Mouse (Mus musculus): Measurements from ENCODE around the gene Tet1. TPM values are rescaled to one million over a fixed set of nuclear protein-coding genes. Genes with fewer than 3 reads are reported as not detected.

Gene Tet1
- 0.08 TPM for polyA plus RNA-seq (2014; fragmentation: Illumina TruSeq; extraction: RNeasy Lipid Tissue Mini Kit (QIAGEN cat#74804); ENCODE audit: low read depth, low replicate concordance)

DNA sequence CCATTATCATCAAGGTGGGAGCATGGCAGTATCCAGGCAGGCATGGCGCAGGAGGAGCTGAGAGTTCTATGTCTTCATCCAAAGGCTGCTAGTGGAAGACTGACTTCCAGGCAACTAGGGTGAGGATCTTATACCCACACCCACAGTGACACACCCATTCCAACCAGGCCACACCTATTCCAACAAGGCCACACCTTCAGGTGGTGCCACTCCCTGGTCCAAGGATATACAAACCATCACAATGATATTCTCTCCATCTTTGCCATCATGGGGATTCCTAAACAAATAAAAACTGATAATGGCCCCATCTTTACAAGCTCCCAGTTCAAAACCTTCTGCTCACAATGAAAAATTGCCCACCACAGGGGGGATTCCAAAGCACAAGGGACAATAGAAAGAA lies at the start of gene Tet1:
Gene Tet1 (minus strand): TSS at position 101 of the 400 bp plus-strand sequence.

DNA sequence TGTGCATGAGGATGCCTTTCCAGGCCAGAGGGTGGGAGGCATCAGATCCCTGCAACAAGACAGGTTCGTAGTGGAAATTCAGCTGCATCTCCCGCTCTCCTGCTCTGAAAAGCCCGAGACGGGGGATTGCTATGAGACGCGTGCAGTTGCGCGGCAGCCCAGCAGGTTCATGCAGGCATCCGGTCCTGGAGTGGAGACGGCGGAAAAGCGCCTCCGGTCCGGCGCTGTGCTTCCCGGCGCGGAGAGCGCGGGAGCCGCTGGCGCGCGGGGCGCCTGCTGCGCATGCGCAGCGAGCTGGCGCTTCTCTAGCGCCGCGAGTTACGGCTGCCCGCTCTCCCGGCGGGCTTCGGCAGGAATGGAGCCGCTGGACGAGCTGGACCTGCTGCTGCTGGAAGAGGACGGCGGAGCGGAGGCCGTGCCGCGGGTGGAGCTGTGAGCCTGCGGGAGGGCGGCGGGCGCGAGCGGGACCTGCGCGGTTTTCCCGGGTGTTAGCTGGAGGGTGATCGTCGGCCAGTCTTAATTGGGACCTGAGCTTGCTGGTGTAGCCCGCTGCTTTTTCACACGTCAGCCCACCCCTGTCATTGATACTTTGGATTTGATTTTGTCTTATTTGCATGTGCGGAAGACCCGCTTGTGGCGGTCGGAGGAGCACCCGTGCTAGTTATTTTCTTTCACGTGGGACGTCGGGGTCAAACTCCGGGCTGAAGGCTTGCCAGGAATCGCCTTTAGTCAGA lies 38.1 kb upstream of the Tet1 start, which contains the start of gene Dna2:
Gene Dna2 (plus strand): TSS at position 289 of the 734 bp plus-strand sequence.

DNA sequence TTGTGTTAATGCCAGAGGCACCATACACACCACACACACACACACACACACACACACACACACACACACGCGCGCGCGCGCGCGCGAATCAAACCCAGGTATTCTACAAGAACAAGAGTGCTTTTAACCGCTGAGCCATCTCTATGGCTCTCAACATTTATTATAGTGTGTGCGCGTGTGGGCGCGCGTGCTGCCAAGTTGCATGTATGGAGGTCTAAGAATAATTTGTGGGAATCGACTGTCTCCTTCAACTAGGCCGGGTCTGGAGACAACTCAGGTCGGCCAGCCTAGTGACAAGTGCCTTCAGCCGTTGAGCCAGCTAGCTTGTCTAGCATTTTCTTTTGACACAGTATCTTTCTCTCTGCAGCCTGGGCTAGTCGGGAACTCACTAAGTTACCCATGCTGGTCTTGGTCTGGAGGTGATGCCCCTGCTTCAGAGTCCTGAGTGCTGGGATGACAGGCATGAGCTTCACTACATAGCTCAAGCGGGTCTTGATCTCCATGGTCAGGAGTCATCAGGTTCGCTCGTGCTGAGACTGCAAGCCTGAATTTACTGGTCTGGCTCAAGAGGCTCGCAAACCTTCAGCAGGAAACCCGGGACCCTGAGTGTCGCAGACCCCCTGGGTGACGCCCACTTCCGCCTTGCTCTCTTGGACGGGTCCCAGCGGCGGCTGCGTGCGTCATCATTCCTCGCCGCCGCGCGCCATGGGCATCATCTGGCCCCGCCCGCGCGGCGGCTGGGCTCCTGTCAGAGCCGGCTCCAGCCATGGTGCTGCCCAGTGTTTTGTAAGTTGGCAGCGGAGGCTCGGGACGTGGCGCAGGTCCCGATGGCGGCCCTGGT lies 11.3 kb upstream of the Tet1 start, which contains the start of gene Slc25a16:
Gene Slc25a16 (plus strand): TSS at position 709 of the 841 bp plus-strand sequence.

DNA sequence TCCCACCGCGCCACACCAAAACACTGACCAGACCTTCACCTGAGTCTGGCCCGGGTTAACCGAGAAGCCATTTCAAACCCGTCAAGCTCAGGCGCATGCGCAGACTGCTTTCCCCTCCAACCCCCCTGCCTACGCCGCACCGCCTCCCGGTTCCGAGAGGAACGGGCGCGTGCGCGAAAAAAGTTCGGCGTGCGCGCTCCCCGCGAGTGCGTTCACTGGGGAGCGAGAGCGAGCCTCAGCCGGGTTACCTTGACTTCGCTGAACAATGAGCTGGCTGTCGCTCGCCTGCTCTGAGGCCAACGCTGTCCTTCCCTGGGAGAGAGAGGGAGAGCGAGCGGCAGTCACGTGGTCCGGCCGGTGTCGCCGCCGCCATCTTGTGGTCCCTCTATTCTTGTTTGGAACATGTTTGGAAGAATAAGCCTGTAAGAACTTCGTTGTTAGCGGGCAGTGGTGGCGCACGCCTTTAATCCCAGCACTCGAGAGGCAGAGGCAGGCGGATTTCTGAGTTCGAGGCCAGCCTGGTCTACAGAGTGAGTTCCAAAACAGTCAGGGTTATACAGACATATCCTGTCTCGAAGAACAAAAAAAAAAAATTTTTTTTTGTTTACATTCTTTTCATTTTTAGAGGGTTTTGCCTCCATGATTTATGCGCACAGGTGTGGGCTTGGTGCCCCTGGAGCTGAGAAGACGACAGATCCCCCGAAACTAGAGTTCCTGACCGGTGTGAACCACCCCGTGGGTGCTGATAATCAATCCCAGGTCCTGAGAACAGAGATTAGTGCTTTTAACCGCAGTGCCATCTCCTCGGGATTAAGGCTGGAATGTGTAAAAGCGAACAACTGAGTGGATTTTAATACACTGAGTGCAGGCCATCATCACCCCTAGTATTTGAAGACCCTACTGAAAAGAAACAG lies 116.4 kb downstream of the Tet1 start, which contains the start of gene Ccar1:
Gene Ccar1 (minus strand): TSS at position 110 of the 914 bp plus-strand sequence.

Other genes starting within 250 kb of the Tet1 start
- 0.56 TPM for gene Stox1, start 182.9 kb downstream of the Tet1 start, polyA plus RNA-seq (2014; fragmentation: Illumina TruSeq; extraction: RNeasy Lipid Tissue Mini Kit (QIAGEN cat#74804); ENCODE audit: low read depth, low replicate concordance)
- gene Ccar1, start 116.7 kb downstream of the Tet1 start, polyA plus RNA-seq (2014; fragmentation: Illumina TruSeq; extraction: RNeasy Lipid Tissue Mini Kit (QIAGEN cat#74804); ENCODE audit: low read depth, low replicate concordance), result 56.8 TPM
- gene Slc25a16, start 11.6 kb upstream of the Tet1 start, polyA plus RNA-seq (2014; fragmentation: Illumina TruSeq; extraction: RNeasy Lipid Tissue Mini Kit (QIAGEN cat#74804); ENCODE audit: low read depth, low replicate concordance), result 81.7 TPM
- 7.8 TPM for gene Dna2, start 38.0 kb upstream of the Tet1 start, polyA plus RNA-seq (2014; fragmentation: Illumina TruSeq; extraction: RNeasy Lipid Tissue Mini Kit (QIAGEN cat#74804); ENCODE audit: low read depth, low replicate concordance)
- 5.6 TPM for gene Rufy2, start 71.2 kb upstream of the Tet1 start, polyA plus RNA-seq (2014; fragmentation: Illumina TruSeq; extraction: RNeasy Lipid Tissue Mini Kit (QIAGEN cat#74804); ENCODE audit: low read depth, low replicate concordance)
- 43.9 TPM for gene Hnrnph3, start 115.2 kb upstream of the Tet1 start, polyA plus RNA-seq (2014; fragmentation: Illumina TruSeq; extraction: RNeasy Lipid Tissue Mini Kit (QIAGEN cat#74804); ENCODE audit: low read depth, low replicate concordance)
- gene Pbld2, start 115.3 kb upstream of the Tet1 start, polyA plus RNA-seq (2014; fragmentation: Illumina TruSeq; extraction: RNeasy Lipid Tissue Mini Kit (QIAGEN cat#74804); ENCODE audit: low read depth, low replicate concordance), result 103 TPM
- gene Pbld1, start 151.2 kb upstream of the Tet1 start, polyA plus RNA-seq (2014; fragmentation: Illumina TruSeq; extraction: RNeasy Lipid Tissue Mini Kit (QIAGEN cat#74804); ENCODE audit: low read depth, low replicate concordance), result 110 TPM
- not detected for gene Atoh7, start 190.7 kb upstream of the Tet1 start, polyA plus RNA-seq (2014; fragmentation: Illumina TruSeq; extraction: RNeasy Lipid Tissue Mini Kit (QIAGEN cat#74804); ENCODE audit: low read depth, low replicate concordance)